Mouse (Mus musculus) mesoderm, embryonic 11.5 days (tissue): ENCODE results near the gene Sec13.

Source experiments
- DNase-seq: peaks from one replicate; pipeline ENCODE4 v3.0.0-alpha.2; 2012; ENCODE audit warnings: low read depth, low spot score

The Sec13 gene

GRCm38 (mm10) chr6:113712718-113713117 is 27.8 kb downstream of the Sec13 start:
- no peak for DNase-seq

- peak; percentile 17 for DNase-seq
These were observed 43.0 kb downstream of the Sec13 start for GRCm38 (mm10) chr6:113697222-113698205.

DNA sequence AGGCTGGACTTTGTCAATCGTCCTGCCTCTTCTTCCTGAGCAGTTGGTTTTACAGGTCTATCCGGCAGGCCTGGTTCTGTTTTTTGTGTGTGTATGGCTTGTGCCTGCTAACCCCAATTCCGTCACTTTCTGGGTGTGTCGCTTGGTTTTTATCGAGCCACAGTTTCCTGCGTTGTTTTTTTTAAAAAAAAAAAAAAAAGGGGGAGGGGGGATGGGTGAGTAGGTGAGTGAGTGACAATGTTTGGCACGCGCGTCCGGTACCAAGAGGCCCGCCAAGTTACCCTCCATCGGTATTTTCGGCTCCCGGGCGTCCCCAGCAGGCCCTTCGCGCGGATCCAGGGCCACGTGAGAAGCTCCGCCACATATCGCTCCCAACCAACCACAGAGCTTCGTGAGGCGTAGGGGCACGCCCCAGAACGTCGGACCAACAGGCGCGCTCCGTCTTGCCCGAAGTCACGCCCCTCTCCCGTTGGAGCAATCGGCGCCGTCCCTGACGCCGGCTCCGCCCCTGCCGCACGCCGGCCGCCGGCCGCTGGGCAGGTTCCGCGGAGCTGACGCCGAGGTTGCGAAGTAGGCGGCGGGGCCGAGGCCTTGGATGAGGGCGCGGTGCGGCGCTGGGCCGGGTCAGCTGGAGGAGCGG is 43.8 kb downstream of the Sec13 start, which contains the start of gene Tatdn2:
Gene Tatdn2, plus strand, starts transcription at position 469 of the 640 bp plus-strand sequence.
- DNase-seq = peak; percentile 98

- DNase-seq = no peak
These were observed 44.7 kb downstream of the Sec13 start for GRCm38 (mm10) chr6:113695766-113696355.

DNA sequence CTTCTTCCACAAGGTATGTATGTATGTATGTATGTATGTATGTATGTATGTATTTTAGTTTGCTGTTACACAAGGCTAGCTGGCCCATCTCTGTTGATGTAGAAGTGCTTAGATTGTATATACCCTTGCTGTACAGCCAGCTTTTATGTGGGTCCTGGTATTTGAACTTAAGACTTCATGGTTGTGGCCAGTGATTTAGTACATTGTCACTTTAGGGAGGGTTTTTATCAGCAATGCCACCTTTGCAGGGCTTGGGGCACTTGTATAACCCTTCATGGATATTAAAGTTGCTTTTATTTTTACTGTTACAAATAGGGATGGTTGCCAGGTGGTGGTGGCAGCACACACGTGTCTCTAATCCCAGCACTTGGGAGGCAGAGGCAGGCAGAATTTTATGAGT is 45.3 kb downstream of the Sec13 start:
- DNase-seq = no peak

DNA sequence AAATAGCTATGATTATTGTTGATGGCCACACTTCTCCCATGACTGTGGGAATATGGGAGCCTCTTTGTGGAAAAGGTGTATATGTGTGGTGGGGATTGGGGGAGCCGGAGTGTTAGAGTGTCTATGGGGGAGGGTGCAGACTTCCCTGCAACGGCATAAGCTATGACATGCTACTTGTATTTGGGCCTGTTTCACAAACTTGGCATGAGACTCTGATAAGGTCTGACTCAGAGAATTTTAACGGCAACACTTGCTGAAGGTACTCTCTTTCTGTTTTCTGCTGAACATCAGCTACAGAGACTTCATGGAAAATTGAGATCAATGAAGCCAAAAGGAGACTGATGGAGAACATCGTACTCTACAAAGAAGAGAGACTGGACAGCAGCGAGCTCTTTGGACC is 47.2 kb downstream of the Sec13 start:
- DNase-seq = no peak

GRCm38 (mm10) chr6:113692661-113693133 is 47.8 kb downstream of the Sec13 start:
- DNase-seq = no peak

DNA sequence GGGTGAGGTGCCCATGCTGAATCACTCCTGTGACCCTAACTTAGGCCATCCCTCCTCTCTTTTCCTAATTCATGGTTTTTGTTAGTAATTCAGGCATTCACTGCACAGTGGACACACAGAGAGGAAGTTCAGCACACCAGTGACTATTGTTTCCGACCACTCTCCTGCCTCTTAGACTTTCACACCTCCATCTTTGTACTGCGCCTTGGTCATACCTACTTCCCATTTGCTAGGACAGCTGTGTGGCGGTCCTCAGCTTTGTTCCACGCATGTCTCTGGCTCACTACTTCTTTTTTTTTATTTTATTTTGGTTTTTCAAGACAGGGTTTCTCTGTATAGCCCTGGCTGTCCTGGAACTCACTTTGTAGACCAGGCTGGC is 49.5 kb downstream of the Sec13 start:
- DNase-seq = no peak

GRCm38 (mm10) chr6:113690400-113691083 is 50.0 kb downstream of the Sec13 start:
- DNase-seq = peak; percentile 81

- DNase-seq = peak; percentile 84
These were observed 50.5 kb downstream of the Sec13 start for GRCm38 (mm10) chr6:113690008-113690399.

- no peak for DNase-seq
These were observed 53.9 kb downstream of the Sec13 start for GRCm38 (mm10) chr6:113686551-113687125.

GRCm38 (mm10) chr6:113683081-113683825 is 57.3 kb downstream of the Sec13 start:
- DNase-seq = no peak

- DNase-seq = peak; percentile 76
These were observed 59.3 kb downstream of the Sec13 start for GRCm38 (mm10) chr6:113681271-113681670.

DNA sequence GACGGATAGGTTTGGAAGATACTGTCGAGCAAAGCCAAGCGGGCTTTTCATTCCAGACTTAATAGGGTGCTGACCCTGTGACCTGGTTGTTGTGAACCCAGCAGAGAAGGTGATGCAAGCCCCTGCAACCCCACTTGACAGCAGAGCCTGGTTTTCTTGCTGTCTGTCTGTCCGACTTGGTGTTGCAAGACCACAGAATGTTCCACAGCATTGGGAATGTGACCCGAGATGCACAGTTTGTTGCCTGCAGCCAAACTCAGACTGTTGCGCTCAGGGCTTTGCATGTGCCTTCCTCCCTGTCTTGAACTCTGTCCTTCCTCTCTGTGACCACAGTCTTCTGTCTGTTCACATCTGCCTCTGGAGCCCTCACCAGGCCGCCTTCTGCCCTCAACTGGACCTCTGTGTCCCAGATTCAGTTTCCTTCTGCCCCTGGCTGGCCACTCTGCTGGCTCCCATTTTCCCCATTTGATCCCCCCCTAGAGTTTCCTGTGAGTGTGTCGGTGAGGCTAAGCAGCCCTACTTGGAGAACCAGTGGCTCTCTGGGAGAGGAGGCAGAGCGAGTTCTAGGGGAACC is 60.5 kb downstream of the Sec13 start:
- DNase-seq = no peak

- no peak for DNase-seq
These were observed 62.1 kb downstream of the Sec13 start for GRCm38 (mm10) chr6:113678246-113679012.
